Mouse (Mus musculus) thymus, adult 2 months (tissue): ENCODE data around the gene Ggt6. TPM values are rescaled to one million over a fixed set of nuclear protein-coding genes. Genes with fewer than 3 reads are reported as not detected.
"Not testable (repeated sequence)": the region's sequence is repeated elsewhere in the genome, so short reads cannot be mapped to it uniquely, and the experiment has no call there.

Experiments
- DNase-seq: peaks from one replicate; pipeline ENCODE4 v3.0.0; 2021
- H3K27ac ChIP-seq: fragments of 200-500 bp; 2 replicates; pipeline ENCODE4 v1.5.1; 2012; ENCODE audit warnings: low read length, control low read depth; ENCODE audit not compliant: control insufficient read depth, insufficient read depth
- H3K27me3 ChIP-seq: fragments of 200-500 bp; 2 replicates; pipeline ENCODE4 v1.6.1; 2012; ENCODE audit warnings: mild to moderate bottlenecking, low read length, moderate library complexity, mixed read lengths; ENCODE audit not compliant: control insufficient read depth, insufficient read depth
- H3K36me3 ChIP-seq: fragments of 200-500 bp; 2 replicates; pipeline ENCODE4 v1.6.1; 2012; ENCODE audit warnings: mild to moderate bottlenecking, low read length, moderate library complexity; ENCODE audit not compliant: control insufficient read depth, insufficient read depth
- H3K4me1 ChIP-seq: fragments of 200-500 bp; replicated peaks from 2 replicates; pipeline ENCODE4 v1.6.1; 2012; ENCODE audit warnings: low read length; ENCODE audit not compliant: control insufficient read depth, insufficient read depth
- H3K4me3 ChIP-seq: fragments of 200-500 bp; 2 replicates; pipeline ENCODE4 v1.5.1; 2012; ENCODE audit warnings: mild to moderate bottlenecking, low read length, control low read depth, moderate library complexity; ENCODE audit not compliant: control insufficient read depth, insufficient read depth
- CTCF ChIP-seq: fragments of 200-500 bp; IDR thresholded peaks from 2 replicates; pipeline ENCODE4 v1.5.1; 2012; ENCODE audit warnings: mild to moderate bottlenecking, control low read depth, low read length, moderate library complexity, borderline replicate concordance; ENCODE audit not compliant: control insufficient read depth, poor library complexity, insufficient read depth; ENCODE audit errors: extremely low read depth
- POLR2A ChIP-seq: fragments of 200-500 bp; IDR thresholded peaks from 2 replicates; pipeline ENCODE4 v1.6.1; 2012; ENCODE audit warnings: mild to moderate bottlenecking, low read length, control low read depth, moderate library complexity; ENCODE audit not compliant: control insufficient read depth, poor library complexity, insufficient read depth; ENCODE audit errors: extremely low read depth
- WGBS: fragments of 180-500 bp; shearing (Covaris S2); methylation state at CpG from one replicate; pipeline ENCODE4 v1.1.7; 2018; 5-methylcytosine and 5-hydroxymethylcytosine counted together
- polyA plus RNA-seq: library from polyadenylated mRNA; depleted of rRNA; stranded (reverse); fragments of >200 nt; gene quantifications from 2 replicates; pipeline ENCODE4 v1.2.3, GENCODE M21; 2012

Gene Ggt6
- polyA plus RNA-seq, 1 experiment, result 4.3 TPM

DNA sequence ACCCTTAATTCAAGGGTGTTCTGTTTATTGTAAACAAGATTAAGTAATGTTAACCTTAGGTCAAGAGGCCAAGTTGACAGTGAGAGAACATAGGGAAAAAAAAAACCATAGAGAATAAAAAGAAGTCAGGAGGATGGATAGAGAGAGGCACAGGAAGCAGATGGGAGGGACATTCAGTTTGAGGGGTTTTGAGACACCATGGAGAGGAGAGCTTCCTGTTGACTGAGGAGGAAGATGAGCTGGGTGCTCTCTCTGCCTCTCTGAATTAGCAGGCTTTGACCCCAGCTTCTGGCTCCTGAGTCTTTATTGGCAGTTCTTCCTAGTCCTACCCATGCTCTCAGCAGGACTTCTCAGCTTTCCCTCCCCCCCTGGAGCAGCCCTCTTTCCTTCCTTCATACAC lies 10.1 kb upstream of the Ggt6 start:
- DNase-seq, result no peak
- no peaks in the 10 kb centered on the region; the same call in 1 of the 2 replicates for H3K4me1 ChIP-seq
- TF ChIP-seq POLR2A, result no peak
- no peak for TF ChIP-seq CTCF
- H3K36me3 ChIP-seq, result no peaks in the 10 kb centered on the region
- H3K27me3 ChIP-seq, result no peaks in the 10 kb centered on the region
- no peak overlapping the region for H3K27ac ChIP-seq
- no peak overlapping the region for H3K4me3 ChIP-seq

GRCm38 (mm10) chr11:72426884-72427283 lies 8.4 kb upstream of the Ggt6 start:
- DNase-seq, result no peak
- H3K4me1 ChIP-seq, result no peaks in the 10 kb centered on the region; the same call in 1 of the 2 replicates
- H3K4me3 ChIP-seq, result no peak overlapping the region
- no peaks in the 10 kb centered on the region for H3K27me3 ChIP-seq
- no peak for TF ChIP-seq POLR2A
- no peak for TF ChIP-seq CTCF
- H3K27ac ChIP-seq, result no peak overlapping the region
- no peaks in the 10 kb centered on the region for H3K36me3 ChIP-seq

DNA sequence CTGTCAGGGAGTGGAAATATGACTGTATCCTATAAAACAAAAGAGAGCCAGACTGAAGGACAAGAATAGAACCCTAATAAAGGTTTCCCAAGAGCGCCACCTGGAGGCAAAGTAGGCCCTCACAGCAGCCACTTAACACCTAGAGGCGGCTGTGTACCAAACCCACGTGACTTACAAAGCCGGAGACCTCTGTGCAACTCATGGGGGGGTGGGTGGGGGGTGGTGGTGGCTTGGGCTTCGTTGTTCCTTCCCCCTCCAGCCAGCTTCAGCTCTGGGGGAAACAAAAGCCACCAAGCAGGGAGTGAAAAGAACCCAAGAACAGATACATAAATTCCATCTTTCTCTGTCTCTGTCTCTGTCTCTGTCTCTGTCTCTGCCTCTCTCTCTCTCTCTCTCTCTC lies 6.6 kb upstream of the Ggt6 start:
- H3K27ac ChIP-seq, result no peak overlapping the region
- H3K36me3 ChIP-seq, result no peaks in the 10 kb centered on the region
- no peaks in the 10 kb centered on the region; the same call in 1 of the 2 replicates for H3K4me1 ChIP-seq
- no peak overlapping the region for H3K4me3 ChIP-seq
- no peaks in the 10 kb centered on the region for H3K27me3 ChIP-seq
- DNase-seq, result peak; percentile 78
- TF ChIP-seq CTCF, result no peak
- WGBS, result 0% methylated on average over 5 of the region's 5 CpGs

DNA sequence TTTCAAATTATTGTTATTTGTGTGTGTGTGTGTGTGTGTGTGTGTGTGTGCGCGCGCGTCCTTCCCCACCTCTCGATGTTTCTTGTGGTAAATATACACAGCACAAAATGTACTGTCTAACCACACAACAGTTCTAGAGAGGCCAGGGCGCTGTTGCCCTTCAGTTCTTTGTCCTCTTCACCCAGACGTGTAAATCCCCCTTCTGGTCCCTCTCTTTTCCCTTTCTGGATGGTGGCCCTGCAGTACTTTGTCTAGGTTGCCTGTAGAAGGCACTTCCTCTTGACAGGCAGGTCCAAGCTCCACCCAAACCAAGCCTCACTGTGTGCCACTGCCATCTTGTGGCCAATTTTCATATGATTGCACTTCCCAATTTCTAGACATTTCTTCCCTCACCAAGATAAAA lies 6.0 kb upstream of the Ggt6 start:
- TF ChIP-seq POLR2A (no peak), CTCF (no peak)
- Histone ChIP-seq H3K27me3 (no peaks in the 10 kb centered on the region), H3K4me1 (no peaks in the 10 kb centered on the region; the same call in 1 of the 2 replicates), H3K27ac (peak overlapping the region; percentile 36; the same call in 1 of the 2 replicates), H3K36me3 (no peaks in the 10 kb centered on the region), H3K4me3 (peak overlapping the region; percentile 21; the same call in 1 of the 2 replicates)
- 30% methylated on average over 7 of the region's 7 CpGs for WGBS
- DNase-seq, result peak; percentile 78

- not testable (repeated sequence) for H3K4me1 ChIP-seq, H3K27me3 ChIP-seq, H3K4me3 ChIP-seq, H3K36me3 ChIP-seq, DNase-seq, H3K27ac ChIP-seq
- 89% methylated on average over 9 of the region's 9 CpGs for WGBS
Measured at GRCm38 (mm10) chr11:72430311-72431068, 4.8 kb upstream of the Ggt6 start.

- Histone ChIP-seq H3K27me3 (no peaks in the 10 kb centered on the region), H3K36me3 (no peaks in the 10 kb centered on the region), H3K4me1 (no peaks in the 10 kb centered on the region), H3K27ac (no peak overlapping the region), H3K4me3 (no peak overlapping the region)
- TF ChIP-seq CTCF (no peak), POLR2A (no peak)
- no peak for DNase-seq
- 88% methylated on average over 2 of the region's 2 CpGs for WGBS
Measured at GRCm38 (mm10) chr11:72435694-72436045, 344 bp downstream of the Ggt6 start.

DNA sequence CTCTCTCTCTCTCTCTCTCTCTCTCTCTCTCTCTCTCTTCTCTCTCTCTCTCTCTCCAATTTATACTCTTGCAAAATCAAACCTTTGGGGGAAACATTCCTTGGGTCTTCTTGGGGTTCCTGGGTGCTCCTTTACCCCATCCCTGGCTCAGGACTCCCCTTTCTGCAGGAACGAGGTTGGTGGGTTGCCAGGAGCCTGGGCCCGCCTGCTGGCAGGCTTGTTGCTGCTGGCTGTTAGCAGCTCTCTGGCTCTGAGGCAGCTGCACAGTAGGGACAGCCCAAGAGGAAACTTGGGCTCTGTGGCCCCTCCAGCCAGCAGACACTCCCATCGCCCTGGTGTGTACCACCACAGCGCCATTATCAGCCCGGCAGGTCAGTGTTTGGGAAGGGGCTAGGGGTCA lies 945 bp downstream of the Ggt6 start:
- DNase-seq, result no peak
- no peaks in the 10 kb centered on the region for H3K4me1 ChIP-seq
- H3K27ac ChIP-seq, result no peak overlapping the region
- WGBS, result 88% methylated on average over 5 of the region's 5 CpGs
- TF ChIP-seq CTCF (no peak), POLR2A (no peak)
- no peaks in the 10 kb centered on the region for H3K36me3 ChIP-seq
- no peaks in the 10 kb centered on the region for H3K27me3 ChIP-seq
- no peak overlapping the region for H3K4me3 ChIP-seq
